Mouse (Mus musculus): ENCODE data around the gene Btbd9.

DNA sequence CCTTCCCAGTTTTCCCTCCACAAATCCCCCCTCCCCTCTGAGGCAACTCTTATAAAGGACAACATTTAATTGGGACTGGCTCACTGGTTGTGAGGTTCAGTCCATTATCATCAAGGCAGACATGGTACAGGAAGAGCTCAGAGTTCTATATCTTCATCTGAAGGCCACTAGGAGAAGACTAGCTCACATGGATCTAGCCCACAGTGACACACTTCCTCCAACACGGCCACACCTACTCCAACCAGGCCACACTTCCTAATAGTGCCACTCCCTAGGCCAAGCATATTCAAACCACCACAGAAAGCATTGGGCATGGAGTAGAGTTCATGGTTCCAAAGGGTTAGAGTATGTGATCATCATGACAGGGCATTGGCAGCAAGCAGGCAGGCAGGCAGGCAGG is 249.4 kb downstream of the Btbd9 start:
- TF ChIP-seq HCFC1 (IDR thresholded peaks at IDR 0.05; ENCODE audit: borderline replicate concordance, insufficient read depth, low read length) (no peak), CHD2 (IDR thresholded peaks at IDR 0.05; ENCODE audit: low read depth, low read length) (no peak), ZNF384 (IDR thresholded peaks at IDR 0.05; ENCODE audit: low read depth, low read length) (no peak), ZC3H11A (IDR thresholded peaks at IDR 0.05; ENCODE audit: borderline replicate concordance, low read depth, low read length) (no peak), MAFK (IDR thresholded peaks at IDR 0.05; ENCODE audit: insufficient read depth, low read depth, low read length) (no peak)
